Mouse (Mus musculus): ENCODE measurements around the gene Per2. TPM values are rescaled to one million over a fixed set of nuclear protein-coding genes. Genes with fewer than 3 reads are reported as not detected.

The Per2 gene
- polyA plus RNA-seq, 1 experiment: 18.1 TPM

DNA sequence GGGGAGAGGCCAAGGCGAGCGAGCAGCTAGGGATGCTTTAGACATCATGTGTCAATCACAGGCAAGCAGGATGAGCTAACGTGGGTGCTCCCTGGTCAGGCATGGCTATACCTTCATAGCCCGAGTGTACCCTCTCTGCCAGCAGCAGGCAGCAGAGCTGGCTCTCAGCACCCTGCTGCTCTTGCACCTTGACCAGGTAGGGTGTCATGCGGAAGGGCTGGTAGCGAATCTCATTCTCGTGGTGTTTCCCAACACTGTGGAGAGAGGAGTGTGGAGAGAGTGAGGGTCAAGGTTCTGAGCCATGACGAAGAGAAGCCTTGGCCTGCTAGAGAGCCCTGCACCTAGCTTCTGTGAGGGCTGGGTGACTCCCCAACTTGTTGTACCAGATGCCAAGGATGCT is 19.3 kb downstream of the Per2 start:
- H3K4me1 ChIP-seq (ENCODE audit: control insufficient read depth, insufficient read depth, low read length): peaks cover 16% of the 10 kb centered on the region
- 84% methylated on average over 8 of the region's 8 CpGs for WGBS
- H3K27me3 ChIP-seq (ENCODE audit: control insufficient read depth, insufficient read depth, low read length): no peaks in the 10 kb centered on the region
- TF ChIP-seq CTCF (IDR thresholded peaks at IDR 0.05; ENCODE audit: borderline replicate concordance, insufficient read depth, low read depth, low read length) (no peak), POLR2A (IDR thresholded peaks at IDR 0.05; ENCODE audit: borderline replicate concordance, insufficient read depth, low read length) (no peak)
- H3K27ac ChIP-seq (ENCODE audit: insufficient read depth, low read length): no peak overlapping the region
- no peak for DNase-seq
- no peak overlapping the region for H3K4me3 ChIP-seq (replicated peaks; ENCODE audit: insufficient read depth, low read depth, low read length)

DNA sequence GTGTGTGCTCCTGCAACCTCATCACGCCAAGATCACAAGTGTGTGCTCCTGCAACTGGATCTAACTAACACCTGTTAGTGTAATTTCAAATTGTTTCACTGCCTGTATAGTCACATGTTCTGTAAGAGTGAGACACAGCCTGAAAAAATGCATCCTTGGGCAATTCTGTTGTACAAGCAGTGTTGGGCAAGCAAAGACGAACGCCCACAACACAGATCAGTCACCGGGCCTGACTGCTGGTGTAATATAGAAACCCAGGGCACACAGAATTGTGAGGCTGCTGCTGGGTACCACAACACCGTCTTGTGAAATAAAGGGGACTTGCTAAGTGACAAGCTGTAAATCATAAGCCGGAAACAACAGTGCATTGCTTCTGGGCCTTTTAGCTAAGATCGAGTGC is 21.6 kb downstream of the Per2 start:
- 92% methylated on average over 7 of the region's 7 CpGs for WGBS
- no peak for TF ChIP-seq POLR2A (IDR thresholded peaks at IDR 0.05; ENCODE audit: borderline replicate concordance, insufficient read depth, low read length)
- no peak for TF ChIP-seq CTCF (IDR thresholded peaks at IDR 0.05; ENCODE audit: borderline replicate concordance, insufficient read depth, low read depth, low read length)

DNA sequence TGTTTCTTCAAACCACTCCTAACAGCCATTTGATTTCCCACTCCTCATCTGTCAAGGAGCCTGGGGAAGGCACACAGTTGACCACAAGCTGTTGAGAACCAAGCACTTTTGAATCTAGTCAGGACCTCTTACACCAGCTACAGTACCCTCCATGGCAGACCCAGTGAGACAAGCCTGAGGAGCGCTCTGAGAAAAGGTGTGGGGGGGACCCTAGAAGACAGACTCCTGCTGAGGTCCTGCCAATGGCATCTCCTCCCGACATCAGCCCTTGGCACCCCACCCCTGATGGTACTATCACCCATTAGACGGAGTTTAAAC is 22.1 kb downstream of the Per2 start:
- H3K27ac ChIP-seq (ENCODE audit: insufficient read depth, low read length): no peak overlapping the region
- TF ChIP-seq CTCF (IDR thresholded peaks at IDR 0.05; ENCODE audit: borderline replicate concordance, insufficient read depth, low read depth, low read length) (no peak), POLR2A (IDR thresholded peaks at IDR 0.05; ENCODE audit: borderline replicate concordance, insufficient read depth, low read length) (no peak)
- DNase-seq: no peak
- peaks cover 16% of the 10 kb centered on the region for H3K4me1 ChIP-seq (ENCODE audit: control insufficient read depth, insufficient read depth, low read length)
- WGBS: 92% methylated on average over 3 of the region's 3 CpGs
- no peaks in the 10 kb centered on the region for H3K27me3 ChIP-seq (ENCODE audit: control insufficient read depth, insufficient read depth, low read length)
- no peak overlapping the region for H3K4me3 ChIP-seq (replicated peaks; ENCODE audit: insufficient read depth, low read depth, low read length)

More for the DNA sequence above, 21.6 kb downstream of the Per2 start:
- H3K4me1 ChIP-seq (ENCODE audit: control insufficient read depth, insufficient read depth, low read length): peaks cover 16% of the 10 kb centered on the region
- no peak overlapping the region for H3K4me3 ChIP-seq (replicated peaks; ENCODE audit: insufficient read depth, low read depth, low read length)
- H3K27ac ChIP-seq (ENCODE audit: insufficient read depth, low read length): no peak overlapping the region
- no peaks in the 10 kb centered on the region for H3K27me3 ChIP-seq (ENCODE audit: control insufficient read depth, insufficient read depth, low read length)
- no peak for DNase-seq

DNA sequence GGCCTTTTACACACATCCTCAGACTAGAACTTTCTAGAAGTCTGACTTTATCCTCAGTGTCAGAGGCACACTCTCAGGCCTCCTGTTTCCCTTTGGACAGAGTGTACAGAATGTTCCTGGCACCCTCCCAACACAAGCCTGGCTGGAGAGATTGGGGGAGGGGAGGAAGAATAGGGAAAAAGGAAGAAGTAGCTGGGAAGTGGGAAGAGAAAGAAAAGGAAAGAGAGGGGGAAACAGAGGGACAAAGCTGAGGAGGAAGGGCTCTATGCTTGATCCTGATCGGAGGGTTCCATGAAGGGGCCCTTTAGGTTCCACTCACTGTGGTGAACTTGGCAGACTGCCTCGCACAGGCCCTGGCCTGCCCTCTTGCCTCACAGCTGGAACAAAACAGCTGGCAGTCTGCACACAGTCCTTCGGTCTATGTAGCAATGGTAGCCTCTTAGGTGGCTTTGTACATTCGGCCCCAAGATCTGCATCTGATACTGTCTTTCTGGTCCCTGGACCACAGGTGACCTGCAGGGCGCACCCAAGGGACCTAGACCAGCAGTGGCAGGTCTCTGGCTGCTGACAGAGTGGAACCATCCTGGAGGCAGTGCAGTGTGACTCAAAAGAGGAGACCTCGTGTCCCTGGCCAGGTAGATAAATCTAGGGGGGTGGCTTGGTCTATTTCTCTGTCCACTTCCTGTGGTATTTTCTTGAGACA is 22.6 kb downstream of the Per2 start:
- Histone ChIP-seq H3K27ac (ENCODE audit: insufficient read depth, low read length) (peak overlapping the region; percentile 47; the same call in 1 of the 2 replicates), H3K4me1 (ENCODE audit: control insufficient read depth, insufficient read depth, low read length) (peaks cover 16% of the 10 kb centered on the region), H3K4me3 (replicated peaks; ENCODE audit: insufficient read depth, low read depth, low read length) (no peak overlapping the region), H3K27me3 (ENCODE audit: control insufficient read depth, insufficient read depth, low read length) (no peaks in the 10 kb centered on the region)
- TF ChIP-seq CTCF (IDR thresholded peaks at IDR 0.05; ENCODE audit: borderline replicate concordance, insufficient read depth, low read depth, low read length): no peak
- TF ChIP-seq POLR2A (IDR thresholded peaks at IDR 0.05; ENCODE audit: borderline replicate concordance, insufficient read depth, low read length): no peak
- DNase-seq: peak; percentile 38 to 58
- WGBS: 39% methylated on average over 6 of the region's 6 CpGs

DNA sequence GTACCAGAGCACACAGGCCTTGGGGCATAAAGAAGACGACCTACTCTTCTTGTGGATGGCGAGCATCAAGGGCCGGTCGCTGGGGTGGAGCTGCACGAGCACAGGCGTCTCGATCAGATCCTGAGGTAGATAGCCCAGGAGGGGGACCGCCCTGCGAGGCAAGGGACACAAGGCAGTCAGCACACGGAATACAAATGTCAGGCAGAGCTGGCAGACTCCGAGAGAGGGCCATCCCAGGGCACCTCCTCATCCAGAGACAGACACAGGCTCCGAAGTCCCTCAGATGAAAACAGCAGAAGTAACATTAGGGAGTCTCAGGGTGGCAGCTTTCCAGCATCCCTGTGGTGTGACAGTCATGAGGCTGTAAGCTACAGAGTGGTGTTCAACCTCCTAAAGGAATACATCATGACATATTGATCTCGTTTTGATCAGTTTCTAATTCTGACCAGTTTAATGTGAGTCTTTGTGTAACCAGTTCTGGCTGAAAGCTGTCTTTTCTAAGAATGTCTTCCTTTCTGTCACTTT is 23.5 kb downstream of the Per2 start:
- H3K4me1 ChIP-seq (ENCODE audit: control insufficient read depth, insufficient read depth, low read length): peaks cover 16% of the 10 kb centered on the region
- 44% methylated on average over 13 of the region's 13 CpGs for WGBS
- TF ChIP-seq POLR2A (IDR thresholded peaks at IDR 0.05; ENCODE audit: borderline replicate concordance, insufficient read depth, low read length): no peak
- no peak for TF ChIP-seq CTCF (IDR thresholded peaks at IDR 0.05; ENCODE audit: borderline replicate concordance, insufficient read depth, low read depth, low read length)
- no peaks in the 10 kb centered on the region for H3K27me3 ChIP-seq (ENCODE audit: control insufficient read depth, insufficient read depth, low read length)
- H3K27ac ChIP-seq (ENCODE audit: insufficient read depth, low read length): peak overlapping the region; percentile 47; the same call in 1 of the 2 replicates
- no peak overlapping the region for H3K4me3 ChIP-seq (replicated peaks; ENCODE audit: insufficient read depth, low read depth, low read length)
- peak in 1 of 2 experiments; percentile 33 for DNase-seq

DNA sequence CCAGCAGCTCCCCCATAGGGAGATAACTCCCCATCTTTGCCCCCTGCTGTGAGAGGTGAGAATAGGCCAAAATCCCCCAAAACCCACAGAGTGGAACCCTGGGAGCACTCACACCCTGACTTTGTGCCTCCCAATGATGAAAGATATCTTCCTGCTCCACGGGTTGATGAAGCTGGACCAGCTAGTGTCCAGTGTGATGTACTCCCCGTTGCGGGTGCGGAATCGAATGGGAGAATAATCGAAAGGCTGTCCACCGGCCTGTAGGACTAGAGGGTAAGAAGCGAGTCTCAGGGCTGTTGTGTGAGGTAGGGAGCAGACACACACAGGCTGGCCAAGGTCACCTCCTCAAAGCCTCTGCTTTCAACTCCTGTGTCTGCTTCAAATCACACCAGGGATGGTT is 24.2 kb downstream of the Per2 start:
- no peak for DNase-seq
- WGBS: 95% methylated on average over 8 of the region's 8 CpGs
- Histone ChIP-seq H3K27ac (ENCODE audit: insufficient read depth, low read length) (no peak overlapping the region), H3K27me3 (ENCODE audit: control insufficient read depth, insufficient read depth, low read length) (no peaks in the 10 kb centered on the region), H3K4me3 (replicated peaks; ENCODE audit: insufficient read depth, low read depth, low read length) (no peak overlapping the region), H3K4me1 (ENCODE audit: control insufficient read depth, insufficient read depth, low read length) (peaks cover 16% of the 10 kb centered on the region)
- no peak for TF ChIP-seq CTCF (IDR thresholded peaks at IDR 0.05; ENCODE audit: borderline replicate concordance, insufficient read depth, low read depth, low read length)
- TF ChIP-seq POLR2A (IDR thresholded peaks at IDR 0.05; ENCODE audit: borderline replicate concordance, insufficient read depth, low read length): no peak

DNA sequence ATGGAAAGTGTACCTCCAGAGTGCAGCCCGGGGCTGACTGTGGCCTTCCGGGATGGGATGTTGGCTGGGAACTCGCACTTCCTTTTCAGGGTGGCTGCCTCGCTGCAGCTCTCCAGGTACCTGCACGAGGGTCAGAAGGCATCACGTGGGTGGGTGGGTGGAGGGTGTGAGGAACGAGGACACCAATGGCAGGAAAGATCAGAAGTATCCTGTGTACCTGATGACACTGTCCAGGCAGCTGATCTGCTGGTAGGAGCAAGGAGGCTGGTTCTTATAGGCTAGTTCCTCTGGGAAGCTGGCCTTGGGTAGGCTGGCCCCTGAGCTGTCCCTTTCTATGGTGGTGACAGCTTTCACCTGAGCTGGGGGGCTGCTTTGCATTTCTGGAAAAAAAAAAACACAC is 28.4 kb downstream of the Per2 start:
- no peak for TF ChIP-seq POLR2A (IDR thresholded peaks at IDR 0.05; ENCODE audit: borderline replicate concordance, insufficient read depth, low read length)
- TF ChIP-seq CTCF (IDR thresholded peaks at IDR 0.05; ENCODE audit: borderline replicate concordance, insufficient read depth, low read depth, low read length): no peak
- H3K27ac ChIP-seq (ENCODE audit: insufficient read depth, low read length): no peak overlapping the region
- peaks cover 5% of the 10 kb centered on the region; the same call in 1 of the 2 replicates for H3K4me1 ChIP-seq (ENCODE audit: control insufficient read depth, insufficient read depth, low read length)
- WGBS: 87% methylated on average over 7 of the region's 7 CpGs
- DNase-seq: no peak
- H3K4me3 ChIP-seq (replicated peaks; ENCODE audit: insufficient read depth, low read depth, low read length): no peak overlapping the region
- H3K27me3 ChIP-seq (ENCODE audit: control insufficient read depth, insufficient read depth, low read length): no peaks in the 10 kb centered on the region

DNA sequence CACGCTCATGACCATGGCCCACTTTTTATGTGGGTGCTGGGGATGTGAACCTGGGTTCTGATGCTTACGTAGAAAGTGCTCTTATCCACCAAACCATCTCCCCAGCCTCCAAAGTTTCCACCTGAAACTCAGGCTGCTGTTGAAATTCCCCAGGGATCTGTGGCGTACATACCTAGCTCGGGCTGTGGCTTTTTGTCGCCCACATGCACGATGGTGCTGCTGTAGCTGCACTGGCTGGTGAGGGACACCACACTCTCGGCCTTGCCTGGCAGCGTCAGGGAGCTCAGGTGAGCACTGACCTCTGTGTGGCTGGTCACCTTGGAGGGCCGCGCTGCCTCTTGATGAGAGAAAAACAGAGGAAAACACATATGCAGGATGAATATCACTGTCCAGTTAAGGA is 29.9 kb downstream of the Per2 start:
- TF ChIP-seq POLR2A (IDR thresholded peaks at IDR 0.05; ENCODE audit: borderline replicate concordance, insufficient read depth, low read length): no peak
- TF ChIP-seq CTCF (IDR thresholded peaks at IDR 0.05; ENCODE audit: borderline replicate concordance, insufficient read depth, low read depth, low read length): no peak
- Histone ChIP-seq H3K27ac (ENCODE audit: insufficient read depth, low read length) (no peak overlapping the region), H3K4me3 (replicated peaks; ENCODE audit: insufficient read depth, low read depth, low read length) (no peak overlapping the region), H3K27me3 (ENCODE audit: control insufficient read depth, insufficient read depth, low read length) (no peaks in the 10 kb centered on the region), H3K4me1 (ENCODE audit: control insufficient read depth, insufficient read depth, low read length) (no peaks in the 10 kb centered on the region)
- no peak for DNase-seq
- 95% methylated on average over 10 of the region's 10 CpGs for WGBS

Measured in cerebellum, adult 2 months (tissue).